Mouse (Mus musculus): ENCODE data around the gene Resp18. TPM values are rescaled to one million over a fixed set of nuclear protein-coding genes. Genes with fewer than 3 reads are reported as not detected.

Gene Resp18
- polyA plus RNA-seq, 1 experiment from 2014 or later = 232 TPM

DNA sequence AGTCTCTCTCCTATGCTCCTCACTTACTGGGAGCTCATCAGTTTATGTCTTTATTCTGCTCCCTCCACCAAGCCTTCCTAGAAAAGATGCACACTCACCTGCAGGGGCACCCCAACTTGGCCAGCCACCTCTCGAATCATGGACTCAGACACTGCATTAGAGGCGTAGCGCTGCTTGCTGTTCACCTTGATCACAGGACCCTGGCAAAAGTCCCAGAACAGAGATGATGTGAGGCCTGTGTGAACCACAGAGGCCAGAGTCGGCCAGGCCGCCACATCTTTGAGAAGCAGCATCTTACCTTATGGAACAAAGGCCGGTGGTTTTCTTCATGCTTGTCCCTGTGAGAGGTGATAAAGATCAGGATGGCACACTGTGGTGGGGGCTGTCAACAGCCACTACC, 33.5 kb upstream of the Resp18 start:
- no peak overlapping the region for H3K4me2 ChIP-seq (replicated peaks)
- WGBS = 96% methylated on average over 6 of the region's 6 CpGs
- no peaks in the 10 kb centered on the region for H3K9me3 ChIP-seq (ENCODE audit: control insufficient read depth, low read length)
- no peak for ATAC-seq (ENCODE audit: low FRiP score)
- no peak overlapping the region for H3K9ac ChIP-seq
- no peak for DNase-seq (ENCODE audit: low spot score)
- H3K4me1 ChIP-seq (replicated peaks; ENCODE audit: control insufficient read depth, insufficient read depth, low read length) = peaks cover 10% of the 10 kb centered on the region
- H3K4me3 ChIP-seq (replicated peaks; ENCODE audit: low read length) = no peak overlapping the region
- H3K27me3 ChIP-seq (ENCODE audit: control insufficient read depth, insufficient read depth, low read length) = no peaks in the 10 kb centered on the region
- peaks cover 89% of the 10 kb centered on the region for H3K36me3 ChIP-seq (replicated peaks; ENCODE audit: control insufficient read depth, insufficient read depth)
- H3K27ac ChIP-seq = no peak overlapping the region

DNA sequence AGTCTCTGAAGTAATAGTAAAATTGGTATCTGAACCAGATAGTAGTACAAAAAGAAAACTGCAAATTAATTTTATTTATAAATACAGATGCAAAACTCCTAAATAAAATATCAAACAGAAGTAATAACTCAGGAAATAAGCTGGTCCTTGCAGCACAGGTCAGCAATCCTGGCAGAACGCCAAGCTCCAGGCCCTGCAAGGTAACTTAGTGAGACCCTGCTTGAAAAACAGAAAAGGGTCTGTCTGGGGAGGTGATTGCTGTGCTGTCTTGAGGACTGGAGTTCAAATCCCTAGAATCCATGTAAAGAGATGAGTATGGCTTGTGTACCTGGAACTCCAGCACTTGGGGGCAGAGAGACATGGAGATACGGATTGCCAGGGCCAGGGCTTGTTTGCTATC, 26.4 kb upstream of the Resp18 start:
- no peaks in the 10 kb centered on the region for H3K9me3 ChIP-seq (ENCODE audit: control insufficient read depth, low read length)

DNA sequence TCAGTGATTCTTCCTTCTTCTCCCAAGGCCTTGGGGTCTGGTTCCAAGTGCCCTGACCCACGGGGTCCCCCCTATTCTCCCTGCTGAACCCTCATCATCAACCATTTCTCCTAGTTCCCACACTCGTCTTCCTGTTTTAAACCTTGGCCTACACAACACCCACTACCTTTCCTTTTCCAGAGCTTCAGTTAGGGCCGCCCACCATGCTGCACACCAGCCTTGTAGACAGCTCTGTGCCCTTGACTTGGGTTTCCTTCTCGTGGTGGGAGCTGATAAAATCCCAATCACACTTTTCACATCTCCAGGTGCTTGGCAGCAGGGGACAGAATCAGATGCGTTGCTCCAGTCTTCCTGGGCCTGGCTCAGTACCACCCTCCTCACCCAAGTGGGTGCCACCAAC, 16.1 kb upstream of the Resp18 start:
- WGBS = 83% methylated on average over 5 of the region's 5 CpGs
- ATAC-seq (ENCODE audit: low FRiP score) (no peak), DNase-seq (ENCODE audit: low spot score) (no peak)

More for the DNA sequence above, 26.4 kb upstream of the Resp18 start:
- Histone ChIP-seq H3K36me3 (replicated peaks; ENCODE audit: control insufficient read depth, insufficient read depth) (peaks cover 30% of the 10 kb centered on the region), H3K27ac (no peak overlapping the region), H3K4me1 (replicated peaks; ENCODE audit: control insufficient read depth, insufficient read depth, low read length) (no peaks in the 10 kb centered on the region), H3K4me2 (replicated peaks) (no peak overlapping the region), H3K27me3 (ENCODE audit: control insufficient read depth, insufficient read depth, low read length) (no peaks in the 10 kb centered on the region), H3K4me3 (replicated peaks; ENCODE audit: low read length) (no peak overlapping the region), H3K9ac (no peak overlapping the region)
- ATAC-seq (ENCODE audit: low FRiP score) = no peak
- no peak for DNase-seq (ENCODE audit: low spot score)
- 80% methylated on average over 2 of the region's 2 CpGs for WGBS

DNA sequence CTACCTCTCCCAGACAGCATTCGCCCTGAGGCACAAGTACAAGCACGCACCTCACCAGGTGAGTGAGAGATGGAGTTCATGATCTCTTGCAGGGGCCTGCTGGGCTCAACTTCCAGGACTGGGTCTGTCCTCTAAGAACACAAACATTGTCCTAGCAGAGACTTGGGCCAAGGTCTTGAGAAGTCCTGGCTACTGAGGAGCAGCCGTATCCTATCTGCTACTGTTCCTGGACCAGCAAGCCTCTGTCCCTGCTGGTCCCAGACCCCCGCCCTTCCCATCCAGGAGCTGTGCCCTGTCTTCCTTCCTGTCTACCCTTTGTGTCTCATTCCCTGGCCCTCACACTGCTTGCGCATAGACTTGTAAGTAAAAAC, 15.1 kb upstream of the Resp18 start:
- Histone ChIP-seq H3K9me3 (ENCODE audit: control insufficient read depth, low read length) (no peaks in the 10 kb centered on the region), H3K4me2 (replicated peaks) (no peak overlapping the region), H3K9ac (no peak overlapping the region), H3K36me3 (replicated peaks; ENCODE audit: control insufficient read depth, insufficient read depth) (no peaks in the 10 kb centered on the region), H3K4me1 (replicated peaks; ENCODE audit: control insufficient read depth, insufficient read depth, low read length) (peaks cover 18% of the 10 kb centered on the region), H3K27me3 (ENCODE audit: control insufficient read depth, insufficient read depth, low read length) (no peaks in the 10 kb centered on the region), H3K4me3 (replicated peaks; ENCODE audit: low read length) (no peak overlapping the region), H3K27ac (no peak overlapping the region)
- no peak for ATAC-seq (ENCODE audit: low FRiP score)
- no peak for DNase-seq (ENCODE audit: low spot score)
- 72% methylated on average over 5 of the region's 5 CpGs for WGBS

More for the DNA sequence above, 16.1 kb upstream of the Resp18 start:
- Histone ChIP-seq H3K36me3 (replicated peaks; ENCODE audit: control insufficient read depth, insufficient read depth) (no peaks in the 10 kb centered on the region), H3K4me3 (replicated peaks; ENCODE audit: low read length) (no peak overlapping the region), H3K4me1 (replicated peaks; ENCODE audit: control insufficient read depth, insufficient read depth, low read length) (peaks cover 9% of the 10 kb centered on the region), H3K9me3 (ENCODE audit: control insufficient read depth, low read length) (no peaks in the 10 kb centered on the region), H3K27me3 (ENCODE audit: control insufficient read depth, insufficient read depth, low read length) (no peaks in the 10 kb centered on the region), H3K4me2 (replicated peaks) (no peak overlapping the region), H3K9ac (no peak overlapping the region), H3K27ac (no peak overlapping the region)

DNA sequence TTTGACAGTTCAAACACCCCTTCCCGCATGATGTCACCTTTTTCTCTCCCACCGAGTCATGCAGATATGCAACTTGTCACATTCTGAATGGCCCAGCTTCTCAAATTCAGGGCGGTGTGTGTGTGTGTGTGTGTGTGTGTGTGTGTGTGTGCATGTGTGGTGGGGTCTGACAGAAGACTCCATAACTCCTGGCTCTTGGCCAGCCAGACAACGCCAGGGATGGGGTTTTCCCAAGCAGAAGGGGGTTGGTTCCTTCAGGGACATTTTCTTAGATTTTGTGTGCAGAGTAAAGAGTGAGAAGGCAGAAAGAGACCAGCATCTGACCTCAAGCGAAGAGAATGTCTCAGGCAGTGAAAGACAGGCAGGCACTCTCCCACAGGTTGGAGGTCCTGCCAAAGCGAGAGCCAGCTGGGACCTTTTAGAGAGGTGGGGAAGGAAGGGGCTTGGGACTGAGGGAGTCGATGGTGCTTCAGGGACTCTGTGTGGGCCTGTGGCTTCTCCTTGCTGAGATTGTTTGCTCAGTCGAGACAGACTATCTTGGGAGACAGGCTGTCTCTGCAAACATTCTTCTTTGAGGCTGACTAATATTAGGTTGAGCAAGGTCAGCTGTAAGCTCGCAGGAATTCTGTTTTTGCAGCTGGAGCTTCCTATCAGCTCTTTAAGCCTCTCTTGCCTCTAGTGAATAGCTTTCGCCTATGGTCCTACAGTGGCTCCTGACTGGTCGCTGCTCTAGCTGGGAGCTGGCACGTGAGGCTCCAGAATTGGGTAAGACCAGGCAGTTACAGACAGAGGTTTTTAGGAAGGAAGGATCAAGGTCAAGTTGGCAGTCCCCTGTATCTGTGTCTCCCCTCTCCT, 14.5 kb upstream of the Resp18 start:
- no peak overlapping the region for H3K27ac ChIP-seq
- ATAC-seq (ENCODE audit: low FRiP score) = no peak
- peaks cover 23% of the 10 kb centered on the region for H3K4me1 ChIP-seq (replicated peaks; ENCODE audit: control insufficient read depth, insufficient read depth, low read length)
- 68% methylated on average over 12 of the region's 12 CpGs for WGBS
- no peaks in the 10 kb centered on the region for H3K9me3 ChIP-seq (ENCODE audit: control insufficient read depth, low read length)
- H3K36me3 ChIP-seq (replicated peaks; ENCODE audit: control insufficient read depth, insufficient read depth) = no peaks in the 10 kb centered on the region
- no peak overlapping the region for H3K9ac ChIP-seq
- DNase-seq (ENCODE audit: low spot score) = no peak
- no peak overlapping the region for H3K4me2 ChIP-seq (replicated peaks)
- no peak overlapping the region for H3K4me3 ChIP-seq (replicated peaks; ENCODE audit: low read length)
- no peaks in the 10 kb centered on the region for H3K27me3 ChIP-seq (ENCODE audit: control insufficient read depth, insufficient read depth, low read length)

DNA sequence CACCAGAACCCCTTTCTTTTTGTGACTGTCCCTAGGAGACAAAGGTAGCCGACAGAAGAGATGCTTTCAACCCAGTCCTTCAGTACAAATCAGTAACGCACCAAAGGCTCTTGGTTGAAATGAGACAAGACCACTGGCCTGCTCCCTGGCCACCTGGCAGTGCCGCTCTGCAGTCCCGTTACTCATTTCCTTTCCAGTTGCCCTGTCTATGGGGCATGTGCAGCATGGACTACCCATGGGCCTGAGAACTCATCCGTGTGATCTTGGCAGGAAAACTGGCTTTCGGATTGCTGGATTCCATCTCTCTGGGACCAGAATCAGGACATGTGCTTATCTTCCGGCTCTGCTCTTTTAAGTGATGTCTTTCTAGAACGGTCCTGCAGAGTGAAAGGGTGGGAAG, 13.1 kb upstream of the Resp18 start:
- Histone ChIP-seq H3K27ac (no peak overlapping the region), H3K4me3 (replicated peaks; ENCODE audit: low read length) (no peak overlapping the region), H3K4me2 (replicated peaks) (no peak overlapping the region), H3K36me3 (replicated peaks; ENCODE audit: control insufficient read depth, insufficient read depth) (no peaks in the 10 kb centered on the region), H3K9me3 (ENCODE audit: control insufficient read depth, low read length) (no peaks in the 10 kb centered on the region), H3K9ac (no peak overlapping the region), H3K4me1 (replicated peaks; ENCODE audit: control insufficient read depth, insufficient read depth, low read length) (peaks cover 23% of the 10 kb centered on the region), H3K27me3 (ENCODE audit: control insufficient read depth, insufficient read depth, low read length) (no peaks in the 10 kb centered on the region)
- DNase-seq (ENCODE audit: low spot score) (no peak), ATAC-seq (ENCODE audit: low FRiP score) (no peak)
- WGBS = 72% methylated on average over 8 of the region's 8 CpGs

DNA sequence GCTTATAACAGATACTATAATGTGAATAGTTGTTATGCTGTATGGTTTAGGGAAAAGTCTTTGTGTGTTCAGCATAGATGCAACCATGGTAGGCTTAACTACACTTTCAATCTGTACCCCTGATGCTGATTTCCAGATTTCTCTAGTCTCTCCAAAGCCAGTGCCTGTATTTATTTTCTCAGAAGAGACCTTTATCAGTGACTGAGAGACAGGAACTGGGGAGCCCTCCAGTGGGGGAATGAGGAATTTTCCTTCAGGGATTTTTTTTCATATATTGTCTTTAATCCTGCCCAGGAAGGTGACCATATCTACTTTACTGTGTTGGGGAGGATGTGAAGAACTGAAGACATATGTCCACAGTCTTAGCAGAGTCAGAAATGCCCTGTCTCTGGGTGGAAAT, 12.4 kb upstream of the Resp18 start:
- H3K9ac ChIP-seq = no peak overlapping the region
- H3K4me1 ChIP-seq (replicated peaks; ENCODE audit: control insufficient read depth, insufficient read depth, low read length) = peaks cover 23% of the 10 kb centered on the region
- H3K36me3 ChIP-seq (replicated peaks; ENCODE audit: control insufficient read depth, insufficient read depth) = no peaks in the 10 kb centered on the region
- peak overlapping the region; percentile 88 for H3K27ac ChIP-seq
- H3K9me3 ChIP-seq (ENCODE audit: control insufficient read depth, low read length) = no peaks in the 10 kb centered on the region
- H3K4me3 ChIP-seq (replicated peaks; ENCODE audit: low read length) = no peak overlapping the region
- no peak overlapping the region for H3K4me2 ChIP-seq (replicated peaks)
- peak; percentile 78 for DNase-seq (ENCODE audit: low spot score)
- ATAC-seq (ENCODE audit: low FRiP score) = peak; percentile 41; the same call in 1 of the 2 replicates
- H3K27me3 ChIP-seq (ENCODE audit: control insufficient read depth, insufficient read depth, low read length) = no peaks in the 10 kb centered on the region

DNA sequence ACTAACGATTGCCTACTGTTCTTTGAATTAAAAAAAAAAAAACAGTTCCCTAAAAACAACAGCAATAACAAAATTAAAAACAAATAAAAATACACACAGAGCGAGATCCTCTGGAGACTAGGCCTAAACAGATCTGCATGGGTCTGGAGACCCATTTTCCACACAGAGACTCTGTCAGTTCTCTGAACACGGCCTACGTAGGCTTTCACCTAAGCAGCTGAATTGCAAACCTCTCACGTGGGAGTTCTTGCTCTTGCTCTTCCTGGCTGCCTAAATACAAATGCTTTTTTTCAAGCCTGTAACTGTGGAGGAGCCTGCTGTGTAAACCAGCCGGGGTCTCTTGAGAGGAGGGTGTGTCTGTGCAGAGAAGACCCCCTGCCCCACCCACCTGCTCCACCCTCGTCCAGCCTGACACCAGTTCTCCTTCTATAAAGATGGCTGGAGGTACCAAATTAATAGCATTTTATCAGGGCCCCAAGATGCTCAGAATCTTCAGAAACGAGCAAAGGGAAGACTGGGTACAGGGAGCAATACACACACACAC, 11.7 kb upstream of the Resp18 start:
- no peak for ATAC-seq (ENCODE audit: low FRiP score)
- WGBS = 26% methylated on average over 8 of the region's 8 CpGs

DNA sequence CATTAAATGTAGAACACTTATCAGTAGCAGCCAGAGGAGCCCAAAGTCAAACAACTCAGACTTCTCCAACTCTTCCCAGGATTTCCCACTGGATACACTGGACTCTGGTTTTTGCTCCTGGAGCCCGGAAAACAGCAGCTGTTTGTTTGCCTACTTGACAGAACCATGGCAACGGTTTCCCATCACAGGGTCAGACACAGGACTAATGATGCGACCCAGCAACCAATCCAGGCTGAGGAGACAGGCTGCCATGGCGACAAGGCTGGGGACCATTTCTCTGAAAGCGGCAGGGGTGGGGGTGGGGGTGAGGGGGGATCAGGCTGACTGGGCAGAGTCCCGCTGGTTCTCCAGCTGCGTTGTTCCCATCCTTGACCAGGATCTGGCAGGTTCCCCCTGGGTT, 11.2 kb upstream of the Resp18 start:
- peak overlapping the region; percentile 31; the same call in 1 of the 2 replicates for H3K9ac ChIP-seq
- H3K27ac ChIP-seq = peak overlapping the region; percentile 88
- H3K4me3 ChIP-seq (replicated peaks; ENCODE audit: low read length) = no peak overlapping the region
- ATAC-seq (ENCODE audit: low FRiP score) (peak; percentile 93), DNase-seq (ENCODE audit: low spot score) (peak; percentile 74)
- H3K9me3 ChIP-seq (ENCODE audit: control insufficient read depth, low read length) = no peaks in the 10 kb centered on the region
- H3K27me3 ChIP-seq (ENCODE audit: control insufficient read depth, insufficient read depth, low read length) = no peaks in the 10 kb centered on the region
- H3K4me2 ChIP-seq (replicated peaks) = peak overlapping the region; percentile 30
- no peaks in the 10 kb centered on the region for H3K36me3 ChIP-seq (replicated peaks; ENCODE audit: control insufficient read depth, insufficient read depth)
- 3% methylated on average over 7 of the region's 7 CpGs for WGBS
- peaks cover 23% of the 10 kb centered on the region for H3K4me1 ChIP-seq (replicated peaks; ENCODE audit: control insufficient read depth, insufficient read depth, low read length)

More for the DNA sequence above, 11.7 kb upstream of the Resp18 start:
- no peak overlapping the region for H3K4me3 ChIP-seq (replicated peaks; ENCODE audit: low read length)
- DNase-seq (ENCODE audit: low spot score) = no peak
- H3K27ac ChIP-seq = peak overlapping the region; percentile 88
- H3K27me3 ChIP-seq (ENCODE audit: control insufficient read depth, insufficient read depth, low read length) = no peaks in the 10 kb centered on the region
- H3K4me1 ChIP-seq (replicated peaks; ENCODE audit: control insufficient read depth, insufficient read depth, low read length) = peaks cover 23% of the 10 kb centered on the region
- H3K9me3 ChIP-seq (ENCODE audit: control insufficient read depth, low read length) = no peaks in the 10 kb centered on the region
- peak overlapping the region; percentile 31 for H3K9ac ChIP-seq
- no peaks in the 10 kb centered on the region for H3K36me3 ChIP-seq (replicated peaks; ENCODE audit: control insufficient read depth, insufficient read depth)
- peak overlapping the region; percentile 30 for H3K4me2 ChIP-seq (replicated peaks)

All from hindbrain, embryonic 14.5 days (tissue).